Mouse (Mus musculus): ENCODE data around the gene Mvk. TPM values are rescaled to one million over a fixed set of nuclear protein-coding genes. Genes with fewer than 3 reads are reported as not detected.

The Mvk gene
- polyA plus RNA-seq, 1 experiment, result 46.0 TPM

DNA sequence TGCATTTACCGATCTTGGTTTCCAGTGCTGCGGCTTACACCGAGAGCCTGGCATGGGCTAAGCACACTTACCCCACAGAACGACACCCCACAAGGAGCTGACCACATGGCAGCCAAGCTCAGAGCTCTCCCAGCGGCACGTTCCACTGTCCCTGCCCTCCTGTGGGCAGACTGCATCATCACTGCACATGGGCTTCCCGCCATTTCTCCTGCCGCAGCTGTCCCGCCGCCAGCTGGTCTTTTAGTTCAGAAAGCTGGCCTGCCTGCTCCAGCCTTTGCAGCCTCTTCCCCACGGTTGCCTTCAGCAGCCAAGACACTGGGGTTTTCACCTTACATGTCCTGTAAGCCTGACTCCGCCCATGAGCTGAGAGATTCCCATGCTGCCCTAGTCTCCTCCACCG, 33.6 kb upstream of the Mvk start:
- TF ChIP-seq MYOD1 (IDR thresholded peaks at IDR 0.05; ENCODE audit: control insufficient read depth, insufficient read length, low read depth), result no peak
- TF ChIP-seq USF1 (IDR thresholded peaks at IDR 0.05; ENCODE audit: low read depth), result no peak
- no peak for TF ChIP-seq FOSL1 (IDR thresholded peaks at IDR 0.05; ENCODE audit: insufficient read depth, low read length, poor library complexity, severe bottlenecking)
- TF ChIP-seq CEBPB (IDR thresholded peaks at IDR 0.05; ENCODE audit: low read depth), result no peak
- no peak for TF ChIP-seq CTCF (IDR thresholded peaks at IDR 0.05; ENCODE audit: control insufficient read depth, insufficient read depth, insufficient read length)
- no peak for TF ChIP-seq MAX (IDR thresholded peaks at IDR 0.05)
- no peak for TF ChIP-seq MYOG (IDR thresholded peaks at IDR 0.05; ENCODE audit: control insufficient read depth, extremely low read depth, insufficient read length)
- Histone ChIP-seq H3K79me3 (ENCODE audit: low read depth) (no peaks in the 10 kb centered on the region), H3K79me2 (ENCODE audit: control insufficient read depth, insufficient read depth) (no peaks in the 10 kb centered on the region), H3K4me3 (ENCODE audit: insufficient read depth, poor library complexity, severe bottlenecking) (no peak overlapping the region), H3K27me3 (ENCODE audit: control insufficient read depth, insufficient read depth, insufficient read length) (no peaks in the 10 kb centered on the region), H3ac (ENCODE audit: control insufficient read depth, insufficient read length, low read depth) (no peak overlapping the region), H3K36me3 (ENCODE audit: control insufficient read depth, insufficient read depth) (peaks cover 68% of the 10 kb centered on the region)

DNA sequence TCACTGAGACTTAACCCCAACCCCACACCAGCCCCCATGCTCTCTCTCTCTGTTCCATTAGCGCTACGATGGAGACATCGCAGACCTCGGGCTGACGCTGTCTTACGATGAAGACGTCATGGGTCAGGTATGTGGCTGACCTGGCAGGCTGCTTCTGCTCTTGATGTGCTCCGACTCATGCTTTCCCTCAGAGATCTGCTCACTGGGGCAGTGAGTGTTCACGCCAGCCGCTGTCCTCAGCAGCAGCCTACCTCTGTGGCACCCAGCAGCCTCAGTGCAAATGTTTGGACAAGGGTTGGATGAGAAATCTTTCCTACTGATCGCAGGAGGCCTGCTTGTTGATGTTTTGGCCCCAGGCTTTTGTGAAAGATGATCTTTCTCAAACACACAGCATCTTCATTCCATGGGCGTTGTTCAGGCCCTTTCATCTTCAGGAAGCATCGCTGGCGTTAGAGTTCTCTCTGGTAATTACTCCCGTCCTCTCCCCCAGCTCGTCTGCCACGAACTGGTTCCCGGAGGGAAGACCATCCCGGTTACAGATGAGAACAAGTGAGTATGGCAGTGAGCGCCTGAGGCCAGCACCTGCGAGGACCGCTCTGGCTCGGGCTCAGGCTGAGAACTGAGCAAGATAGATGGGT, 31.6 kb upstream of the Mvk start:
- H3ac ChIP-seq (ENCODE audit: control insufficient read depth, insufficient read length, low read depth), result no peak overlapping the region
- H3K27me3 ChIP-seq (ENCODE audit: control insufficient read depth, insufficient read depth, insufficient read length), result no peaks in the 10 kb centered on the region
- TF ChIP-seq MAX (IDR thresholded peaks at IDR 0.05), result no peak
- TF ChIP-seq CEBPB (IDR thresholded peaks at IDR 0.05; ENCODE audit: low read depth), result no peak
- no peak for TF ChIP-seq CTCF (IDR thresholded peaks at IDR 0.05; ENCODE audit: control insufficient read depth, insufficient read depth, insufficient read length)
- TF ChIP-seq USF1 (IDR thresholded peaks at IDR 0.05; ENCODE audit: low read depth), result no peak
- TF ChIP-seq MYOG (IDR thresholded peaks at IDR 0.05; ENCODE audit: control insufficient read depth, extremely low read depth, insufficient read length), result no peak
- no peak for TF ChIP-seq MYOD1 (IDR thresholded peaks at IDR 0.05; ENCODE audit: control insufficient read depth, insufficient read length, low read depth)
- no peak for TF ChIP-seq FOSL1 (IDR thresholded peaks at IDR 0.05; ENCODE audit: insufficient read depth, low read length, poor library complexity, severe bottlenecking)
- H3K4me3 ChIP-seq (ENCODE audit: insufficient read depth, poor library complexity, severe bottlenecking), result no peak overlapping the region
- no peaks in the 10 kb centered on the region for H3K79me3 ChIP-seq (ENCODE audit: low read depth)
- no peaks in the 10 kb centered on the region for H3K79me2 ChIP-seq (ENCODE audit: control insufficient read depth, insufficient read depth)
- peaks cover 82% of the 10 kb centered on the region for H3K36me3 ChIP-seq (ENCODE audit: control insufficient read depth, insufficient read depth)

GRCm38 (mm10) chr5:114413067-114413735, 30.9 kb upstream of the Mvk start:
- TF ChIP-seq MAX (IDR thresholded peaks at IDR 0.05) (no peak), CEBPB (IDR thresholded peaks at IDR 0.05; ENCODE audit: low read depth) (no peak), MYOD1 (IDR thresholded peaks at IDR 0.05; ENCODE audit: control insufficient read depth, insufficient read length, low read depth) (no peak), FOSL1 (IDR thresholded peaks at IDR 0.05; ENCODE audit: insufficient read depth, low read length, poor library complexity, severe bottlenecking) (no peak), USF1 (IDR thresholded peaks at IDR 0.05; ENCODE audit: low read depth) (no peak), CTCF (IDR thresholded peaks at IDR 0.05; ENCODE audit: control insufficient read depth, insufficient read depth, insufficient read length) (no peak), MYOG (IDR thresholded peaks at IDR 0.05; ENCODE audit: control insufficient read depth, extremely low read depth, insufficient read length) (no peak)
- no peak overlapping the region for H3ac ChIP-seq (ENCODE audit: control insufficient read depth, insufficient read length, low read depth)
- no peak overlapping the region for H3K4me3 ChIP-seq (ENCODE audit: insufficient read depth, poor library complexity, severe bottlenecking)
- no peaks in the 10 kb centered on the region for H3K79me2 ChIP-seq (ENCODE audit: control insufficient read depth, insufficient read depth)
- H3K36me3 ChIP-seq (ENCODE audit: control insufficient read depth, insufficient read depth), result peaks cover 78% of the 10 kb centered on the region
- H3K79me3 ChIP-seq (ENCODE audit: low read depth), result no peaks in the 10 kb centered on the region
- H3K27me3 ChIP-seq (ENCODE audit: control insufficient read depth, insufficient read depth, insufficient read length), result no peaks in the 10 kb centered on the region

GRCm38 (mm10) chr5:114415606-114416005, 28.5 kb upstream of the Mvk start:
- Histone ChIP-seq H3K27me3 (ENCODE audit: control insufficient read depth, insufficient read depth, insufficient read length) (no peaks in the 10 kb centered on the region), H3ac (ENCODE audit: control insufficient read depth, insufficient read length, low read depth) (no peak overlapping the region), H3K79me3 (ENCODE audit: low read depth) (no peaks in the 10 kb centered on the region), H3K4me3 (ENCODE audit: insufficient read depth, poor library complexity, severe bottlenecking) (no peak overlapping the region), H3K36me3 (ENCODE audit: control insufficient read depth, insufficient read depth) (peaks cover 65% of the 10 kb centered on the region), H3K79me2 (ENCODE audit: control insufficient read depth, insufficient read depth) (no peaks in the 10 kb centered on the region)
- no peak for TF ChIP-seq FOSL1 (IDR thresholded peaks at IDR 0.05; ENCODE audit: insufficient read depth, low read length, poor library complexity, severe bottlenecking)
- TF ChIP-seq MYOG (IDR thresholded peaks at IDR 0.05; ENCODE audit: control insufficient read depth, extremely low read depth, insufficient read length), result no peak
- no peak for TF ChIP-seq CTCF (IDR thresholded peaks at IDR 0.05; ENCODE audit: control insufficient read depth, insufficient read depth, insufficient read length)
- no peak for TF ChIP-seq USF1 (IDR thresholded peaks at IDR 0.05; ENCODE audit: low read depth)
- TF ChIP-seq MAX (IDR thresholded peaks at IDR 0.05), result no peak
- no peak for TF ChIP-seq MYOD1 (IDR thresholded peaks at IDR 0.05; ENCODE audit: control insufficient read depth, insufficient read length, low read depth)
- no peak for TF ChIP-seq CEBPB (IDR thresholded peaks at IDR 0.05; ENCODE audit: low read depth)

- Histone ChIP-seq H3ac (ENCODE audit: control insufficient read depth, insufficient read length, low read depth) (no peak overlapping the region), H3K36me3 (ENCODE audit: control insufficient read depth, insufficient read depth) (peaks cover 55% of the 10 kb centered on the region)
Measured at GRCm38 (mm10) chr5:114416855-114417254, 27.2 kb upstream of the Mvk start.

More at GRCm38 (mm10) chr5:114416855-114417254, 27.2 kb upstream of the Mvk start:
- no peaks in the 10 kb centered on the region for H3K27me3 ChIP-seq (ENCODE audit: control insufficient read depth, insufficient read depth, insufficient read length)
- TF ChIP-seq MYOG (IDR thresholded peaks at IDR 0.05; ENCODE audit: control insufficient read depth, extremely low read depth, insufficient read length) (no peak), USF1 (IDR thresholded peaks at IDR 0.05; ENCODE audit: low read depth) (no peak), FOSL1 (IDR thresholded peaks at IDR 0.05; ENCODE audit: insufficient read depth, low read length, poor library complexity, severe bottlenecking) (no peak), MYOD1 (IDR thresholded peaks at IDR 0.05; ENCODE audit: control insufficient read depth, insufficient read length, low read depth) (no peak), CTCF (IDR thresholded peaks at IDR 0.05; ENCODE audit: control insufficient read depth, insufficient read depth, insufficient read length) (no peak), MAX (IDR thresholded peaks at IDR 0.05) (no peak), CEBPB (IDR thresholded peaks at IDR 0.05; ENCODE audit: low read depth) (no peak)
- no peaks in the 10 kb centered on the region for H3K79me3 ChIP-seq (ENCODE audit: low read depth)
- H3K4me3 ChIP-seq (ENCODE audit: insufficient read depth, poor library complexity, severe bottlenecking), result no peak overlapping the region
- H3K79me2 ChIP-seq (ENCODE audit: control insufficient read depth, insufficient read depth), result no peaks in the 10 kb centered on the region

All from C2C12 (cell line).